12 mouse cellular contexts compared by ENCODE assay signal in the genomic region with DNA sequence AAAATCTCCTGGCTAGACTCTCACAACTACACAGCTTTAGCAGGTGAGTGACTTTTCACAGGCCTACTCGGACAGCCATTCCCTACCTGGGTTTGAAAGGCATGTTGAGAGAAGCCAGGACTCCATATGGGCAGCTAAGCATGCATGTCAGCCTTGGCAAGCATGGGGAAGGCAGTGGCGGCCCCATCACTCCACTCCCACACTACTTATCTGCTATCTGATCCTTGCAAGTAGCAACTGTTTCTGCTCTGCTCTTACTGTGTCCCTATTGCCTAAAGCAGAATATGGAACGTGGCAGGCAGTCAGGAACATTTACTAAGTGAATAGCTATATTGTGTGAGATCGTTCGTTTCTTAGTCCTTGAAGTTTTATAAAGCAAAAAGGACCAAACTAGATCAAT. TPM values are rescaled to one million over a fixed set of nuclear protein-coding genes. Genes with fewer than 3 reads are reported as not detected.
DNase-seq lines count a peak whose midpoint lies in the region; ATAC-seq and TF ChIP-seq lines count a peak whose summit lies in the region.
"Had no signal": no experiment of that assay in that cellular context is flagged by ENCODE, and none has a peak within 500 bp of the region (broad histone marks: within the 10 kb centered on the region; RNA-seq: fewer than 3 reads in every experiment).

No protein-coding gene starts in this region.

- H3K4me3 ChIP-seq in heart, embryonic 14.5 days (ENCODE audit: control insufficient read depth in 1 of 2, insufficient read depth in 1 of 2, low read depth in 1 of 2, low read length in 2 of 2) = no peak overlapping the region
- H3K4me3 ChIP-seq in G1E (ENCODE audit: low read depth, low read length) = peak overlapping the region; percentile 59; the same call in 1 of the 2 replicates
- no peak overlapping the region for H3K4me3 ChIP-seq in liver, embryonic 11.5 days (ENCODE audit: low read depth, low read length)
- H3K4me3 ChIP-seq: embryonic facial prominence, embryonic 12.5 days; midbrain, embryonic 15.5 days had no signal

- peaks cover 13% of the 10 kb centered on the region for H3K36me3 ChIP-seq in heart, embryonic 14.5 days (ENCODE audit: control insufficient read depth, insufficient read depth, low read length)
- H3K36me3 ChIP-seq in G1E (replicated peaks) = peaks cover 41% of the 10 kb centered on the region
- no peaks in the 10 kb centered on the region for H3K36me3 ChIP-seq in liver, embryonic 11.5 days (ENCODE audit: control insufficient read depth, insufficient read depth, low read length)
- H3K36me3 ChIP-seq: embryonic facial prominence, embryonic 12.5 days; midbrain, embryonic 15.5 days had no signal

- 37% methylated on average over 5 of the region's 5 CpGs for WGBS in heart, embryonic 14.5 days
- WGBS in liver, embryonic 11.5 days = 71% methylated on average over 5 of the region's 5 CpGs

- intact Hi-C loops in heart, postnatal 25 days (cut with DNase I) = no loop called here

- H3K9ac ChIP-seq in heart, embryonic 14.5 days (ENCODE audit: low read length) = no peak overlapping the region
- H3K9ac ChIP-seq in liver, embryonic 11.5 days (ENCODE audit: low read depth, low read length) = no peak overlapping the region
- H3K9ac ChIP-seq: embryonic facial prominence, embryonic 12.5 days; hindbrain, embryonic 14.5 days; midbrain, embryonic 15.5 days had no signal

- peak; percentile 35 for DNase-seq in cerebellum, adult 9-10 months
- DNase-seq in cerebellum, adult 8-10 months = no peak
- DNase-seq in heart, postnatal 25 days (ENCODE audit: low spot score) = no peak
- DNase-seq in G1E (ENCODE audit: low spot score) = no peak
- no peak for DNase-seq in liver, embryonic 11.5 days (ENCODE audit: low spot score)
- DNase-seq in left cerebral cortex, adult 8-10 months (ENCODE audit: low spot score in 2 of 2) = no peak
- DNase-seq: kidney, postnatal 4 days had no signal

- no peak for TF ChIP-seq CTCF in G1E (IDR thresholded peaks at IDR 0.05; ENCODE audit: low read depth, low read length)

- peak overlapping the region; percentile 46 to 73; a peak in 3 of 4 replicates for H3K27ac ChIP-seq in heart, embryonic 14.5 days (replicated peaks in 1 of 2; ENCODE audit: control insufficient read depth in 1 of 2, insufficient read depth in 1 of 2, low read depth in 2 of 2, low read length in 2 of 2)
- peak overlapping the region; percentile 79 for H3K27ac ChIP-seq in liver, embryonic 11.5 days (ENCODE audit: low read depth, low read length)
- H3K27ac ChIP-seq: embryonic facial prominence, embryonic 12.5 days; hindbrain, embryonic 14.5 days; midbrain, embryonic 15.5 days had no signal

- H3K27me3 ChIP-seq in heart, embryonic 14.5 days (ENCODE audit: control insufficient read depth, insufficient read depth, low read length) = no peaks in the 10 kb centered on the region
- H3K27me3 ChIP-seq in G1E (ENCODE audit: insufficient read depth, low read length) = no peaks in the 10 kb centered on the region
- no peaks in the 10 kb centered on the region for H3K27me3 ChIP-seq in liver, embryonic 11.5 days (replicated peaks; ENCODE audit: control insufficient read depth, insufficient read depth, low read length)
- H3K27me3 ChIP-seq: embryonic facial prominence, embryonic 12.5 days; midbrain, embryonic 15.5 days had no signal

- ATAC-seq in heart, embryonic 14.5 days (ENCODE audit: insufficient number of reproducible peaks, insufficient read depth, low FRiP score, low read depth) = no peak
- no peak for ATAC-seq in G1E (ENCODE audit: extremely low read depth, insufficient number of reproducible peaks, low FRiP score, poor library complexity, severe bottlenecking)
- peak; percentile 76 for ATAC-seq in liver, embryonic 11.5 days (replicated peaks; ENCODE audit: low FRiP score)
- no peak for ATAC-seq in frontal cortex, adult (ENCODE audit: low TSS enrichment)
- ATAC-seq: midbrain, embryonic 15.5 days had no signal

- H3K4me1 ChIP-seq in heart, embryonic 14.5 days (ENCODE audit: control insufficient read depth in 2 of 2, insufficient read depth in 2 of 2, low read length in 2 of 2) = peaks cover 3 to 16% of the 10 kb centered on the region in 2 experiments
- H3K4me1 ChIP-seq in G1E (ENCODE audit: insufficient read depth, low read depth, low read length) = peaks cover 54% of the 10 kb centered on the region
- peaks cover 38% of the 10 kb centered on the region for H3K4me1 ChIP-seq in liver, embryonic 11.5 days (replicated peaks; ENCODE audit: control insufficient read depth, insufficient read depth, low read length)
- H3K4me1 ChIP-seq: embryonic facial prominence, embryonic 12.5 days; midbrain, embryonic 15.5 days had no signal

- H3K4me2 ChIP-seq in heart, embryonic 14.5 days (ENCODE audit: low read length) = no peak overlapping the region
- peak overlapping the region; percentile 47 for H3K4me2 ChIP-seq in liver, embryonic 11.5 days
- H3K4me2 ChIP-seq: embryonic facial prominence, embryonic 12.5 days; hindbrain, embryonic 14.5 days; midbrain, embryonic 15.5 days had no signal

- H3K9me3 ChIP-seq in heart, embryonic 14.5 days (ENCODE audit: control insufficient read depth, low read length) = no peaks in the 10 kb centered on the region
- H3K9me3 ChIP-seq in G1E (replicated peaks) = no peaks in the 10 kb centered on the region
- H3K9me3 ChIP-seq in liver, embryonic 11.5 days (ENCODE audit: control insufficient read depth, low read length) = no peaks in the 10 kb centered on the region
- H3K9me3 ChIP-seq: embryonic facial prominence, embryonic 12.5 days; midbrain, embryonic 15.5 days had no signal

RNA-seq across cellular contexts. Expression of gene Cpd, which starts 10.9 kb away (rescaled TPM):
- polyA plus RNA-seq in heart, embryonic 14.5 days (2014; fragmentation: Nextera tagmentation; extraction: Ambion mirVana) = 23.4 and 24.1 TPM in 2 replicates
- total RNA-seq in heart, postnatal 25 days (2021) = 10 to 100 TPM; 36.7 to 43.9 TPM
- total RNA-seq in G1E (2014; fragmentation: Nextera tagmentation) = 421 and 456 TPM in 2 replicates
- 152 and 167 TPM in 2 replicates for total RNA-seq in G1E (2017)
- polyA plus RNA-seq in G1E (2012) = 49.7 and 52.1 TPM in 2 replicates
- 14.4 and 14.5 TPM in 2 replicates for polyA plus RNA-seq in liver, embryonic 11.5 days (2014; fragmentation: Nextera tagmentation; extraction: Ambion mirVana)
- 10 to 100 TPM; 53.6 to 58.6 (median 54.1) TPM for total RNA-seq in left cerebral cortex, adult 8-10 months (2022)
